Mouse (Mus musculus): ENCODE results near the gene Amigo3.
A peak's percentile ranks its signal among the peaks of the same experiment; 100 is the strongest.
"Not testable (repeated sequence)": the region's sequence is repeated elsewhere in the genome, so short reads cannot be mapped to it uniquely, and the experiment has no call there.

Amigo3 gene

GRCm38 (mm10) chr9:108052885-108053664 is at the start of gene Amigo3:
Gene Amigo3 (plus strand): TSS chr9:108053159.
- DNase-seq = peak; percentile 97

- DNase-seq = peak; percentile 37
Measured at GRCm38 (mm10) chr9:108003531-108003890, 49.4 kb upstream of the Amigo3 start.

- DNase-seq = no peak
Measured at GRCm38 (mm10) chr9:108008041-108008440, 44.9 kb upstream of the Amigo3 start.

GRCm38 (mm10) chr9:108010385-108010784 is 42.6 kb upstream of the Amigo3 start:
- DNase-seq = no peak

DNA sequence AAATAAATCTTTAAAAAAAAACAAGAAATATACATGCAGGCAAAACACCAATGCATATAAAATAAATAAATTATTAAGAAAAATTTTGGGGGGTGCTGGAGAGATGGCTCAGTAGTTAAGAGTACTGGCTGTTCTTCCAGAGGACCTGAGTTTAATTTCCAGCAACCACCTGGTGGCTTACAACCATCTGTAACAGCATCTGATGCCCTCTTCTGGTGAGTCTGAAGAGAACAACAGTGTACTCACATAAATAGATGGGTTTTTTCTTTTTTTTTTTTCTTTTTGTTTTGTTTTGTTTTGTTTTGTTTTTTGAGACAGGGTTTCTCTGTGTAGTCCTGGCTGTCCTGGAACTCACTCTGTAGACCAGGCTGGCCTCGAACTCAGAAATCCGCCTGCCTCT is 39.4 kb upstream of the Amigo3 start:
- DNase-seq = not testable (repeated sequence)

DNA sequence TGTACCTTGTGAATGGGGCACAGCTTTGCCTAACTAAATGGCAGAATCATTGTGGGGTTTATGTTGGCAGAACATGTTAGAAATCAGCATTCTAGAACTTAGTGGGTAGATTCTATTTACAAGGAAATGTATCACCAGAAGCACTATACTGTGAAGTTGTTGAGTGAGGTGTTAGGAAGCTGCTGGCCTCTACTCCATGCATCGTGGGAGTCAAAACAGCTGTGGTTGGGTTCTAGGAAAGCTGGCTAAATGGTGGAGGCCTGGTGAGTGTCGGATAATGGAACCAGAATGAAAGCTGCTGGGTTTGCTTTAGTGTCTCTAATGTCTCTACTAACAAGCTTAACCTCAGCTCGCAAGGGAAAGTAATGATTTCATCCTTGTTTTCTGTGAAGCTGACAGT is 35.8 kb upstream of the Amigo3 start:
- no peak for DNase-seq

GRCm38 (mm10) chr9:108020741-108021140 is 32.2 kb upstream of the Amigo3 start:
- DNase-seq = no peak

- DNase-seq = no peak
Measured at GRCm38 (mm10) chr9:108023216-108023615, 29.7 kb upstream of the Amigo3 start.

- DNase-seq = no peak
Measured at GRCm38 (mm10) chr9:108026584-108026983, 26.4 kb upstream of the Amigo3 start.

DNA sequence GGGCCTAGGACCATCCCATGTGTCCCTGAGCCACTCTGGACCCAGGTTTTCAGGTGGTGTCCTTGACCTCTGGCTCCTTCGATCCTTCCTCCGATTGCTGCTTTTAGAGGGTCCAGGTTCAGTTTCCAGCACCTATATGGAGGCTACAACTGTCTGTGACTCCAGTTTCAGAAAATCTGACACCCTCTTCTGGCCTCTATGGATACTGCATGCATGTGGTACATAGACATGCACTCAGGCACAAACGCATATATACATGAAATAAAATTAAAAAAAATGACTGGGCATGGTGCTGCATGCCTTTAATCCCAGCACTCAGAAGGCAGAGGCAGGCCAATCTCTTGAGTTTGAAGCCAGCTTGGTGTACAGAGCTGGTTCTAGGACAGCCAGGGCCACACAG is 25.1 kb upstream of the Amigo3 start:
- no peak for DNase-seq

- DNase-seq = no peak
Measured at GRCm38 (mm10) chr9:108032126-108032525, 20.8 kb upstream of the Amigo3 start.

- no peak for DNase-seq
Measured at GRCm38 (mm10) chr9:108035331-108036156, 17.4 kb upstream of the Amigo3 start.

- DNase-seq = no peak
Measured at GRCm38 (mm10) chr9:108044751-108045492, 8.0 kb upstream of the Amigo3 start.

- no peak for DNase-seq
Measured at GRCm38 (mm10) chr9:108046582-108046981, 6.4 kb upstream of the Amigo3 start.

- no peak for DNase-seq
Measured at GRCm38 (mm10) chr9:108047601-108048565, 5.1 kb upstream of the Amigo3 start.

GRCm38 (mm10) chr9:108048566-108048955 is 4.4 kb upstream of the Amigo3 start:
- DNase-seq = no peak

DNA sequence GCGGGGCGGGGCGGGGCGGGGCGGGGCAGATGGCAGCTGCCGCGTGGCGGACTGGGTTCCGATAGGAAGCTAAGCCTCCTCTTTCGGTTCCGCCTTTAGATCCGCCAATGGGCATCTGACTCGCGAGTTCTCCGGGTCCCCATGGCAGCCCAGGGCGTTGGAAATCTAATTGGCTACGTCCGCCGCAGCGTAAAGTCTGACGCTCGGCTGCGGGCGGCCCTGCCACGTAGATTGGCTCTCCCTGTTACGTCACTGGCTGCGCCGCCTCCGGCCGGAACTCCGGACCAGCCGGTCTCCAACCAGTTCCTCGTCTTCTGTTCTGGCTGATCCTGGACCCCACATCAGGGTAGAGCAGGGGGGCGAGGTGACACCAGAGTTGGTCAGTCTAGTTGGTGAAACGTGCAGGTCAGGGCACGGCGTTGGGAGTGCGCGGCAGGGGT is 3.9 kb upstream of the Amigo3 start, which contains the start of gene Gmppb:
Gmppb (plus strand) TSS at position 227 of the 440 bp plus-strand sequence.
- DNase-seq = peak; percentile 99

- DNase-seq = no peak
Measured at GRCm38 (mm10) chr9:108049561-108050251, 3.3 kb upstream of the Amigo3 start.

DNA sequence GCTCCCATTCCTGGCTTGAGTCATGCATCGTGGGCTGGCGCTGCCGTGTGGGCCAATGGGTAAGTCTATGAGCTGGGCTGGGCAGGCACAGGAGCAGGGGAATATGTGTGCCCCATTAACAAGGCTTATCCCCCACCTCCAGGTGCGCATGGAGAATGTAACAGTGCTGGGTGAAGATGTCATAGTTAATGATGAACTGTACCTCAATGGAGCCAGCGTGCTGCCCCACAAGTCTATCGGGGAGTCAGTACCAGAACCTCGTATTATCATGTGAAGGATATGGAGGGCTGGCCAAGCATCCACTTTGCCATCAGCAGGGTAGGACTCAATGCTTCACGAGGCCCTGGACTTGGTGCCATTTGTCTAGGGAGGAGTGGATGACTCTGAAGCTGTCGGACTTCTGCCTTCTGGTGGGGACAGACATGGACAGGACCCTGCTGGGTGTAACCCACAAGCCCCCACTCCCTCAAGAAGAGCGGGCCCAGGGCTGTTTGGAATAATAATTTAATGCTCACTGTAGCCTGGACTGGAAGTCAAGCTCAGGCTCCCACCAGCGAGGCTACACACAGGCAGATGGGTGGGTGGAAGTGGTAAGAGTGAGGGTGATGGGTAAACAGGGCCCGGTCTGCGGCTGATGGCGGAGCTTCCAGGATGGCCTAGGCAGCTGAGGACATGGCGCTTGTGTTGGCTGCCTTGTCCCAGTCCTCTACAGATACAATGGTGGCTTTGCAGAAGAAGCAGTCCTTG is 1.6 kb upstream of the Amigo3 start:
- no peak for DNase-seq

DNA sequence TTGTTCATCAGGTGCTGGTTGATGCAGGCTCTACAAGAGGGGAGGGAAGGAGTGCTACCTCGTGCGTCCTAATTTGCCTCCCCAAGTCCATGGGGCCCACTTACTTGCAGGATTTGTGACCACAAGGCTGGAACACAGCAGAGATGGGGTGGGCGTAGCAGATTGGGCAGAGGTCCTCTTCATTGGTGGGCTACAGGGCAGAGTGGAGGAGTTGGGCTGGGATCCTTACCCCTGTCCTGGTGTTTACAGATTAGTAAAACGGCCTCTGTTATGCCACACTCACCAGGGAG is 1.1 kb upstream of the Amigo3 start:
- DNase-seq = no peak

DNA sequence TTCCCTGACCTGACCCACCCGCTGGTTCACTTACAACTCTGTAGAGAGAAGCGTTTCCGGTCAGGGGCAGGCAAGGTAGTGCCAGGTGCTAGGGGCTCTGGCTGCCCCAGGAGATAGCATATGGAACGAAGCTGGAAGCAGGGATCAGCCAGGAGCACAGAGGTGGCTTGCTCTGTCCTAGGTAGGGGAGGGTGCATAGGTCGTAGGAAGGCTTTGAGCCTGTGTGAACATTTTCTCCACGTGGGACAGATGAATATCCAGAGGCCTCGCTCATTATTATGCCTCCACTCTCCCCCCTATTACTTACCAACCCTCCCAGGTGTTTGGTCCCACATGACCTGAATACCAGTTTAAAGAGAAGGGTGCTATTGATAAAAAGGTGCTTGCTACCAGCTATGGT is 548 bp upstream of the Amigo3 start:
- no peak for DNase-seq

Data from embryo, embryonic 11 days (tissue).